Mouse (Mus musculus): ENCODE measurements around the gene Mkrn1. TPM values are rescaled to one million over a fixed set of nuclear protein-coding genes. Genes with fewer than 3 reads are reported as not detected.

The Mkrn1 gene
- polyA plus RNA-seq, 1 experiment from 2014 or later = 247 TPM

DNA sequence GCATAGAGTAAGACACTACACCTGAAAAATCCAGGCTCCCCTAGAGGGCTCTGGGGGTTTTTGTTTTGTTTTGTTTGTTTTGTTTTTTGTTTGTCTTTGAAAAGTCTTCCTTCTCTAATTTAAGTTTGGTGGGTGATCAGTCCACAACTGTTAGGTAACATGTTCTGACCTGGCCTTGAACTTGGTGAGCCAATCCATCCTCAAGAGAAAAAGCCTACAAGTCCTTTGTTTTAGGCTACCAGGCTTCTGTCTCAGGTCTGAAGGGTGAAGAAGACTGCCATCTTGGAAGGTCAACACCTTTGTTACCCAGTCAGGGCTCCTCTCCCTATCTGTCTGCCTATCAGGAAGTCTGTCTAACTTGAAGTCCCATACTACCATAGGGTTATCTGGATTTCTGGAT, 13.4 kb upstream of the Mkrn1 start:
- ATAC-seq (ENCODE audit: low FRiP score) = no peak
- H3K27me3 ChIP-seq (ENCODE audit: control insufficient read depth, insufficient read depth, low read length) = no peaks in the 10 kb centered on the region
- no peaks in the 10 kb centered on the region for H3K36me3 ChIP-seq (replicated peaks; ENCODE audit: control insufficient read depth, insufficient read depth)
- H3K4me1 ChIP-seq (replicated peaks; ENCODE audit: control insufficient read depth, insufficient read depth, low read length) = no peaks in the 10 kb centered on the region
- no peak overlapping the region for H3K27ac ChIP-seq
- no peak overlapping the region for H3K9ac ChIP-seq
- DNase-seq (ENCODE audit: low spot score) = no peak
- no peak overlapping the region for H3K4me3 ChIP-seq (replicated peaks; ENCODE audit: low read length)
- H3K9me3 ChIP-seq (ENCODE audit: control insufficient read depth, low read length) = no peaks in the 10 kb centered on the region
- H3K4me2 ChIP-seq (replicated peaks) = no peak overlapping the region

DNA sequence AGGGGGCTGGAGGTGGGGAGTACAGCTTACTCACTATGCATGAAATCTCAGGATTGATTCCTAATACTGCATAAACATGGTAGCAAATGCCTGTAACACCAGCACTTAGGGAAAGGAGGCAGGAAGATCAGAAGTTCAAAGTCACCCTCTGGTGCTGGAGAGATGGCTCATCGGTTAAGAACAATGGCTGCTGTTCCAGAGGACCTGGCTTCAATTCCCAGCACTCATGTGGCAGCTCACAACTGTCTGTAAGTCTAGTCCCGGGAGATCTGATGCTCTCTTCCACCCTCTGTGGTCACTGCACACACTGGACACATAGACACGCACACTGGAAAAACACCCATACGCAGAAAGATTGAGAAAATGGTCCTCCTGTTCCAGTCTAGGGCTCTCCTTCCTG, 12.9 kb upstream of the Mkrn1 start:
- H3K36me3 ChIP-seq (replicated peaks; ENCODE audit: control insufficient read depth, insufficient read depth) = no peaks in the 10 kb centered on the region
- no peak overlapping the region for H3K27ac ChIP-seq
- no peak overlapping the region for H3K4me2 ChIP-seq (replicated peaks)
- no peak overlapping the region for H3K9ac ChIP-seq
- H3K9me3 ChIP-seq (ENCODE audit: control insufficient read depth, low read length) = no peaks in the 10 kb centered on the region
- 86% methylated on average over 4 of the region's 4 CpGs for WGBS
- H3K27me3 ChIP-seq (ENCODE audit: control insufficient read depth, insufficient read depth, low read length) = no peaks in the 10 kb centered on the region
- no peak overlapping the region for H3K4me3 ChIP-seq (replicated peaks; ENCODE audit: low read length)
- DNase-seq (ENCODE audit: low spot score) (no peak), ATAC-seq (ENCODE audit: low FRiP score) (no peak)
- no peaks in the 10 kb centered on the region for H3K4me1 ChIP-seq (replicated peaks; ENCODE audit: control insufficient read depth, insufficient read depth, low read length)

DNA sequence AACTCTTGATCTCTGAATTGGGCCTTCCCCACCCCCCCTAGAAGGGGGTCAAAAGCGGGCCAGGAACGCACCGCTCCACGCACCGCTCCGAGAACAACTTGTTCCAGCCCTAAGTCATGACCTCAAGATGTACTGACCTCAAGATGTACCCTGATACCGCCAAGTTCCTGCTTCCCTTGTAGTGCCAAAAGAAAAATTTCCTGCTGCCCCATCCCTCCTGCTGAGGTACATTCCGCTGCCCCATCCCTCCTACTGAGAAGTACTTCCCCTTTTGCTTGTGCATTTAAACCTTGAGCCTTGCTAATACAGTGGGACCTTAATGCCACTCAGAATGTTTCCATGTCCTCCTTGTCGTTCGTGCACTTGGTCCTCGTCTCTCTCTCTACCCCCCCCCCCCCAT, 10.5 kb upstream of the Mkrn1 start:
- no peak overlapping the region for H3K4me3 ChIP-seq (replicated peaks; ENCODE audit: low read length)
- no peaks in the 10 kb centered on the region for H3K4me1 ChIP-seq (replicated peaks; ENCODE audit: control insufficient read depth, insufficient read depth, low read length)
- no peaks in the 10 kb centered on the region for H3K27me3 ChIP-seq (ENCODE audit: control insufficient read depth, insufficient read depth, low read length)
- ATAC-seq (ENCODE audit: low FRiP score) (no peak), DNase-seq (ENCODE audit: low spot score) (no peak)
- H3K9me3 ChIP-seq (ENCODE audit: control insufficient read depth, low read length) = no peaks in the 10 kb centered on the region
- H3K4me2 ChIP-seq (replicated peaks) = no peak overlapping the region
- no peak overlapping the region for H3K9ac ChIP-seq
- 75% methylated on average over 11 of the region's 11 CpGs for WGBS
- no peak overlapping the region for H3K27ac ChIP-seq
- no peaks in the 10 kb centered on the region for H3K36me3 ChIP-seq (replicated peaks; ENCODE audit: control insufficient read depth, insufficient read depth)

DNA sequence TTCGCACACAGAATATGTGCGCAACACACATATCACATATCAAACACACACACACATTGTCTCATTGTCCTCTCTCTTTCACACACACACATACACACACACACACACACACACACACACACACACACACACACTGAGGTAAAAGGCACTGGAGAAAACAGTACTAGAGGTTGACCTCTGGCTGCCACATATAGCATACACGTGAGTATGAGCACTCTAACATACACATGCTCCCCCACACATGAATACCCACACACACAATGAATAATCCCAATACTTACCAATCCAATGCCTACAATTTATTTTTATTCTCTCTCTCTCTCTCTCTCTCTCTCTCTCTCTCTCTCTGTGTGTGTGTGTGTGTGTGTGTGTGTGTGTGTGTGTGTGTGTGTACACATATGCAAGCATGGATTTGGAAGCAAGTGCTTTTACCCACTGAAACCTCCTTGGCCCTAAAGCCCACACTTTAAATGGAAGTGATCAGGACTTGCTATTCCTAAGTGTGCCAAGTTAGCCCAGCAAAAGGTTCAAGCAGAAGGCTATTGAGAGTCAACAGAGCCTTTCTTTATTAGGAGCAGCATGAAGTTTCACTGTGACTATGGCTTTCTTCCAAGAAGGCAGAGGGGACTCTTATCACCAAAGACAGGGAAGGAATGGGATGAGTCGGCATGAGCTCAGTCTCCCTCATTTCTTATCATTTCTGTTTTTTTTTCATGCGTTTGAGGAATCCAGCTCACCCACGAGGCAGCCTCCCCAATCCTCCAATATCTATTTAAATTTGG, 8.9 kb upstream of the Mkrn1 start:
- H3K4me2 ChIP-seq (replicated peaks) = no peak overlapping the region
- no peak overlapping the region for H3K4me3 ChIP-seq (replicated peaks; ENCODE audit: low read length)
- no peaks in the 10 kb centered on the region for H3K36me3 ChIP-seq (replicated peaks; ENCODE audit: control insufficient read depth, insufficient read depth)
- no peak overlapping the region for H3K9ac ChIP-seq
- no peaks in the 10 kb centered on the region for H3K9me3 ChIP-seq (ENCODE audit: control insufficient read depth, low read length)
- no peak for ATAC-seq (ENCODE audit: low FRiP score)
- no peaks in the 10 kb centered on the region for H3K4me1 ChIP-seq (replicated peaks; ENCODE audit: control insufficient read depth, insufficient read depth, low read length)
- 82% methylated on average over 6 of the region's 6 CpGs for WGBS
- H3K27me3 ChIP-seq (ENCODE audit: control insufficient read depth, insufficient read depth, low read length) = no peaks in the 10 kb centered on the region
- DNase-seq (ENCODE audit: low spot score) = no peak
- H3K27ac ChIP-seq = no peak overlapping the region

DNA sequence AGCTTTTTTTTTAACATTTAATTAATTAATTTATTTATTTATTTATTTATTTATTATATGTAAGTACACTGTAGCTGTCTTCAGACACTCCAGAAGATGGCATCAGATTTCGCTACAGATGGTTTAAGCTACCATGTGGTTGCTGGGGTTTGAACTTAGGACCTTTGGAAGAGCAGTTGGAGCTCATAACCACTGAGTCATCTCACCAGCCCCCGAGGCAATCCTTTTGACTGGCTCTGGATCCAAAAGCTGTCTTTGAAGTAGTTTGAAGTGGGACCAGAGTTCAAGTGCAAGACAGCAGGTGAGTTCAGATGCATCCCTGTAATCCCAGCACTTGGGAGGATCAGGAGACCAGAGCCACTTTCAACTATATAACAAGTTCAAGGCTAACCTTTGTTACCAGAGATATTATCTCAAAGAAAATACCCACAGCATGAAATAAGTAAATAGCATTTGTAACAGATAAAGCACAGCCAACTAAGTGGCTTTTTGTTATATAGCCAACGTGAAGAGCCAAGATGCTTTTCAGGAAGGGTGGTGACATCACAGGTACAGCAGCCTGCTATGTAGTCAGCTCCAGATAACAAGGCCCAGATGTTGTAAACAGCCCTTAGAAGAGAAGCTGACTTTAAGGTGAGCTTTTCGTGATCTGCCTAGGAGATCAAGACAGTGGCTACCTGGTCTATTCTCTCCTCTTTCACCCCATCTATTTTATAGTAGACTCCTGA, 7.2 kb upstream of the Mkrn1 start:
- no peak overlapping the region for H3K4me2 ChIP-seq (replicated peaks)
- no peaks in the 10 kb centered on the region for H3K36me3 ChIP-seq (replicated peaks; ENCODE audit: control insufficient read depth, insufficient read depth)
- 91% methylated on average over 4 of the region's 4 CpGs for WGBS
- H3K9ac ChIP-seq = no peak overlapping the region
- DNase-seq (ENCODE audit: low spot score) (no peak), ATAC-seq (ENCODE audit: low FRiP score) (no peak)
- H3K4me1 ChIP-seq (replicated peaks; ENCODE audit: control insufficient read depth, insufficient read depth, low read length) = no peaks in the 10 kb centered on the region
- no peak overlapping the region for H3K27ac ChIP-seq
- H3K9me3 ChIP-seq (ENCODE audit: control insufficient read depth, low read length) = no peaks in the 10 kb centered on the region
- no peak overlapping the region for H3K4me3 ChIP-seq (replicated peaks; ENCODE audit: low read length)
- H3K27me3 ChIP-seq (ENCODE audit: control insufficient read depth, insufficient read depth, low read length) = no peaks in the 10 kb centered on the region

DNA sequence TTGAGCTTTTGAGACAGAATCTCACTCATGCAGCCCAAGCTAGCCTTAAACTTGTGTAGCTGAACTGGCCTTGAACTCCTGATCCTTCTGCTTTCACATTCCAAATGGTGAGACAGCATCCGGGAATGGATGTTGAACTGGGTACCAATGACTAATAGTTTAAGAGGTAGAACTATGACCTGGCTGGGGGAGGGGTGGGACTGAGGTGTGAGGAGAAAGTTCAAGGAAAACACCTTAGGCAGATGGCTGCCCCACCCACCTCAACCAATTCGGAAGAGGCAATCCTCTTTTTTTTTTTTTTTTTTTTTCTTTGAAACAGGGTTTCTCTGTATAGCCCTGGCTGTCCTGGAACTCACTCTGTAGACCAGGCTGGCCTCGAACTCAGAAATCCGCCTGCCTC, 6.5 kb upstream of the Mkrn1 start:
- no peaks in the 10 kb centered on the region for H3K27me3 ChIP-seq (ENCODE audit: control insufficient read depth, insufficient read depth, low read length)
- no peaks in the 10 kb centered on the region for H3K9me3 ChIP-seq (ENCODE audit: control insufficient read depth, low read length)
- no peaks in the 10 kb centered on the region for H3K4me1 ChIP-seq (replicated peaks; ENCODE audit: control insufficient read depth, insufficient read depth, low read length)
- no peak overlapping the region for H3K9ac ChIP-seq
- H3K27ac ChIP-seq = no peak overlapping the region
- H3K4me2 ChIP-seq (replicated peaks) = no peak overlapping the region
- no peak for ATAC-seq (ENCODE audit: low FRiP score)
- DNase-seq (ENCODE audit: low spot score) = no peak
- H3K36me3 ChIP-seq (replicated peaks; ENCODE audit: control insufficient read depth, insufficient read depth) = no peaks in the 10 kb centered on the region
- no peak overlapping the region for H3K4me3 ChIP-seq (replicated peaks; ENCODE audit: low read length)
- 95% methylated on average over 4 of the region's 4 CpGs for WGBS

DNA sequence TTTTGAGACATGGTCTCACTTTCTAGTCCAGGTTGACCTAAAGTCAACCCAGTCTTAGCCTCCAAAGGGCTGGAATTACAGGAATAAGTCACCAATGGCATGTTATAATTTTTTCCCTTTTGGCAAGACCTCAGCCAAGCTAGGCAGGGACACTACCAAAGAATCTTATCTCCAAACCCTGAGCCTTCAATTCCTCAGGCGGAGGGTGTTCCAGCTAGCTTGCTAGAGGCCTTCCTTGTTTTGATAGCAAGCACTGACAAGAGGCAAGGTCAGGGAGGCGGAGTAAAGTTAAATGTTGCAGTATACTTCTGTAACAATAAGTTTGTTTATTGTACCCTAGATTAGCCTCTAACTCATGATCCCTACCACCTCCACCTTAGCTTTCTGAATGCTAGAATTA, 4.9 kb upstream of the Mkrn1 start:
- no peak for DNase-seq (ENCODE audit: low spot score)
- 91% methylated on average over 2 of the region's 2 CpGs for WGBS
- ATAC-seq (ENCODE audit: low FRiP score) = no peak
- H3K9me3 ChIP-seq (ENCODE audit: control insufficient read depth, low read length) = no peaks in the 10 kb centered on the region
- H3K27me3 ChIP-seq (ENCODE audit: control insufficient read depth, insufficient read depth, low read length) = no peaks in the 10 kb centered on the region
- H3K4me1 ChIP-seq (replicated peaks; ENCODE audit: control insufficient read depth, insufficient read depth, low read length) = no peaks in the 10 kb centered on the region
- H3K4me3 ChIP-seq (replicated peaks; ENCODE audit: low read length) = no peak overlapping the region
- H3K36me3 ChIP-seq (replicated peaks; ENCODE audit: control insufficient read depth, insufficient read depth) = no peaks in the 10 kb centered on the region
- H3K9ac ChIP-seq = no peak overlapping the region
- no peak overlapping the region for H3K4me2 ChIP-seq (replicated peaks)
- no peak overlapping the region for H3K27ac ChIP-seq

DNA sequence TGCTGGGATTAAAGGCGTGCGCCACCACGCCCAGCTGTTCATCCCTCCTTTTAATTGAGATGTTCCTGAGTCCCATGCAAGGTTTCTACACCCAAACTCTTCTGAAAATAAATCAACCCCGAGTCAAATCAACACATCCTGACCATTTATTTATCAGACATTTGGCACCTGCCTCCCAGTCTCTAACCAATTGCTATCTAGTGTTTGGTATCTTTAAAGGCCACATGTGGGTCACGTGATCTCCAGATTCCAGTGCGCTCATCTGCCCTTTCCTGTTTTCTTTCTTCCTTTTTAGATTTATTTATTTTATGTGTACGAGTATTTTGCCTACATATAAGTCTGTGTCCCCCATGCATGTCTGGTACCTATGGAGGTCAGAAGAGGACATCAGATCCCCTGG, 3.4 kb upstream of the Mkrn1 start:
- Histone ChIP-seq H3K4me3 (replicated peaks; ENCODE audit: low read length) (no peak overlapping the region), H3K27me3 (ENCODE audit: control insufficient read depth, insufficient read depth, low read length) (no peaks in the 10 kb centered on the region), H3K4me2 (replicated peaks) (no peak overlapping the region), H3K27ac (no peak overlapping the region), H3K9me3 (ENCODE audit: control insufficient read depth, low read length) (no peaks in the 10 kb centered on the region), H3K36me3 (replicated peaks; ENCODE audit: control insufficient read depth, insufficient read depth) (no peaks in the 10 kb centered on the region), H3K9ac (no peak overlapping the region), H3K4me1 (replicated peaks; ENCODE audit: control insufficient read depth, insufficient read depth, low read length) (0 out of 2 replicates have a peak, but pooled peaks cover under 1% of the 10 kb centered on the region)
- 94% methylated on average over 7 of the region's 7 CpGs for WGBS
- ATAC-seq (ENCODE audit: low FRiP score) = no peak
- DNase-seq (ENCODE audit: low spot score) = no peak

DNA sequence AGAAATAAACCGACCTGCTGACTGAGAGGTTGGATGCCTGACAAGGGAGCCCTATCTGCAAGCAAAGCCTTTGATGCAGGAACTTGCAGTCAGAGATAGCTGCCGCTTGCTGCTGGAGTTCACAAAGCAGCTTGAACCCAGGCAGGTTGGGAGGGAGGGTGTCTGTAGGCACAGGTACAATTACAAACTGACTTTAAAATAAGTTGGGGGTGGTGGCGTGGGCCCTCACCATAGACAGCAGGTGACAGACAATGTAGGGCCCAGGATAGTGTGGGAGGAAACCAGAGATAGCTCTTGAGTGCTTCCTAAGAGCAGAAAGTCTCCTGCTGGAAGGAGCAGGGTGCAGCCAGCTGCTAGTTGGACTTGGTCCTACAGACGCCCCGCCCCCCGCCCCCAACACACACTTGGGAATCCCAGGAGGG, 2.9 kb upstream of the Mkrn1 start:
- Histone ChIP-seq H3K36me3 (replicated peaks; ENCODE audit: control insufficient read depth, insufficient read depth) (no peaks in the 10 kb centered on the region), H3K4me3 (replicated peaks; ENCODE audit: low read length) (no peak overlapping the region), H3K9ac (no peak overlapping the region), H3K27me3 (ENCODE audit: control insufficient read depth, insufficient read depth, low read length) (no peaks in the 10 kb centered on the region), H3K27ac (no peak overlapping the region), H3K4me1 (replicated peaks; ENCODE audit: control insufficient read depth, insufficient read depth, low read length) (peaks cover 6% of the 10 kb centered on the region), H3K9me3 (ENCODE audit: control insufficient read depth, low read length) (no peaks in the 10 kb centered on the region), H3K4me2 (replicated peaks) (no peak overlapping the region)
- DNase-seq (ENCODE audit: low spot score) (no peak), ATAC-seq (ENCODE audit: low FRiP score) (no peak)
- WGBS = 68% methylated on average over 6 of the region's 6 CpGs

Data from hindbrain, embryonic 14.5 days (tissue).